Mouse (Mus musculus) stomach, postnatal 0 days (tissue): ENCODE measurements around the gene Tnfrsf25. TPM values are rescaled to one million over a fixed set of nuclear protein-coding genes. Genes with fewer than 3 reads are reported as not detected.

Source experiments
- ATAC-seq: fragments of 200-750 bp; cut with Nextera tagmentation; 2 replicates; pipeline ENCODE4 v1.8.0; 2017; ENCODE audit not compliant: low FRiP score, low TSS enrichment
- DNase-seq: peaks from one replicate; pipeline ENCODE4 v3.0.0-alpha.2; 2016; ENCODE audit warnings: low spot score
- H3K27ac ChIP-seq: fragments of 300-500 bp; sonication (generic); replicated peaks from 2 replicates; pipeline ENCODE4 v1.5.1; 2014; ENCODE audit warnings: mild to moderate bottlenecking, control low read depth
- H3K27me3 ChIP-seq: fragments of 300-500 bp; sonication (generic); 2 replicates; pipeline ENCODE4 v1.6.1; 2014; ENCODE audit warnings: low read length; ENCODE audit not compliant: control insufficient read depth, insufficient read depth
- H3K36me3 ChIP-seq: fragments of 300-500 bp; sonication (generic); 2 replicates; pipeline ENCODE4 v1.6.1; 2014; ENCODE audit warnings: low read length, mixed read lengths; ENCODE audit not compliant: control insufficient read depth, insufficient read depth
- H3K4me1 ChIP-seq: fragments of 300-500 bp; sonication (generic); replicated peaks from 2 replicates; pipeline ENCODE4 v1.6.1; 2014; ENCODE audit warnings: antibody characterized with exemption; ENCODE audit not compliant: control insufficient read depth, insufficient read depth
- H3K4me2 ChIP-seq: fragments of 300-500 bp; sonication (generic); replicated peaks from 2 replicates; pipeline ENCODE4 v1.6.1; 2014; ENCODE audit warnings: low read depth, mild to moderate bottlenecking, control low read depth, moderate library complexity
- H3K4me3 ChIP-seq: fragments of 300-500 bp; sonication (generic); 2 replicates; pipeline ENCODE4 v1.5.1; 2014; ENCODE audit warnings: low read depth, low read length, control low read depth
- H3K9ac ChIP-seq: fragments of 300-500 bp; sonication (generic); 2 replicates; pipeline ENCODE4 v1.6.1; 2014; ENCODE audit warnings: mild to moderate bottlenecking, low read length, control low read depth, mixed read lengths
- H3K9me3 ChIP-seq: fragments of 300-500 bp; sonication (generic); 2 replicates; pipeline ENCODE4 v1.6.1; 2016; ENCODE audit warnings: low read length; ENCODE audit not compliant: control insufficient read depth
- CTCF ChIP-seq: IDR thresholded peaks from 2 replicates; pipeline ENCODE4 v1.5.1; 2016; ENCODE audit warnings: antibody characterized with exemption, low read depth, mild to moderate bottlenecking, moderate library complexity
- EP300 ChIP-seq: optimal IDR thresholded peaks from 2 replicates; pipeline ENCODE3; 2016; ENCODE audit warnings: antibody characterized with exemption
- WGBS: fragments of 180-500 bp; shearing (Covaris S2); extraction: QIAGEN DNeasy Blood & Tissue Kit; methylation state at CpG from one replicate; pipeline ENCODE4 v1.1.7; 2014; 5-methylcytosine and 5-hydroxymethylcytosine counted together
- polyA plus RNA-seq: library from polyadenylated mRNA; unstranded; fragments of >200 nt; fragmentation: Nextera tagmentation; extraction: Ambion mirVana; gene quantifications from 2 replicates; pipeline ENCODE4 v1.2.1, GENCODE M21; 2015

Gene Tnfrsf25
- polyA plus RNA-seq, 1 experiment from 2014 or later = 0.49 TPM

DNA sequence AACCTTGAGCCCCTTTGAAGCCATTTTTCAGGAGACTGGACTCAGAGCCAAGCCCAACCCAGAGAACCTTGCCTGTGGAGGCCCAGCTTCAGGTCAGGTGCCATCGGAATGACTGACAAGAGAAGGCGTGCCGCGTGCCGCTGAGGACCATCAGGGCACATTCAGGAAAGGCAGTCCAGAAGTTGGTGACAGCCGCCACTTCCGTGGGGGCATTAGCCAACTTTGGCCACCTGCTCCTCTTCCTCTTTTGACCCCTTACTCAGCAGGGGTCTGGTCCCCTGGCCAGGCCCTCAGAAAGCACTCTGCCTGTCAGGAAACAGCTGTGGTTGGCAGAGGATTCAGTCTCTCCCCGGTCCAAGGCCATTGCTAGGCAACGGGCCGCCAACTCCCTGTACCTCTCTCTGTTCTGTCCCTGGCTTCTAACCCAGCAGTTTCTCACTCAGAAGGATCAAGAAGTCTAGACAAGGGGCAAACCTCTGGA, 43.6 kb upstream of the Tnfrsf25 start, which contains the start of gene Plekhg5:
Gene Plekhg5, plus strand, starts transcription at position 378 of the 481 bp plus-strand sequence.
- peak; percentile 28; the same call in 1 of the 2 replicates for ATAC-seq
- Histone ChIP-seq H3K27ac (no peak within 1 kb of the TSS), H3K27me3 (no peaks in the 10 kb centered on the region), H3K36me3 (no peaks in the 10 kb centered on the region), H3K9ac (no peak within 1 kb of the TSS), H3K4me2 (no peak within 1 kb of the TSS), H3K4me3 (no peak within 1 kb of the TSS), H3K9me3 (no peaks in the 10 kb centered on the region), H3K4me1 (no peaks in the 10 kb centered on the region)
- TF ChIP-seq CTCF (no peak), EP300 (no peak)
- DNase-seq = no peak
- 31% methylated on average over 10 of the region's 10 CpGs for WGBS

DNA sequence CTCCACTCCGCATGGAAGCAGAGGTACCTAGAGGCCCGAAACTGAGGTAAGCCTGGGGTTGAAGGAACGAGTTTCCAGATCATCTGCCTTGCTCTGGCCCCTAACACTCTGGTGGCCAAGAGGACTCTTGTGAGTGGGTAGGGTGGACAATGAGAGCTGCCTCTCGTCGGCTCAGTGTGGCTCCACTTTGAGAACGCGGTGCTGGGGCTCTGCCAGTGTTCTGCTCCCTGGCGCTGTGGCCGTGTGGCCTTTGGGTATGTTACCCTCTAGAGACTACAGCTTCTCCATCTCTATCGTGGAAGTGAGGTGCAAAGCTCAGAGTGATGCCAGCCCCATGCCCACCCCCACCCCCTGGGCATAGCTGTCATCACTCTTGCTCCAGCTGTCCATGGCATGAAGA, 43.1 kb upstream of the Tnfrsf25 start:
- no peak overlapping the region for H3K27ac ChIP-seq
- H3K9me3 ChIP-seq = no peaks in the 10 kb centered on the region
- H3K4me1 ChIP-seq = no peaks in the 10 kb centered on the region
- no peak overlapping the region for H3K9ac ChIP-seq
- no peak overlapping the region for H3K4me2 ChIP-seq
- no peak for ATAC-seq
- H3K4me3 ChIP-seq = no peak overlapping the region
- no peak for DNase-seq
- no peak for TF ChIP-seq CTCF
- no peak for TF ChIP-seq EP300
- 64% methylated on average over 10 of the region's 10 CpGs for WGBS
- H3K36me3 ChIP-seq = no peaks in the 10 kb centered on the region
- no peaks in the 10 kb centered on the region for H3K27me3 ChIP-seq

DNA sequence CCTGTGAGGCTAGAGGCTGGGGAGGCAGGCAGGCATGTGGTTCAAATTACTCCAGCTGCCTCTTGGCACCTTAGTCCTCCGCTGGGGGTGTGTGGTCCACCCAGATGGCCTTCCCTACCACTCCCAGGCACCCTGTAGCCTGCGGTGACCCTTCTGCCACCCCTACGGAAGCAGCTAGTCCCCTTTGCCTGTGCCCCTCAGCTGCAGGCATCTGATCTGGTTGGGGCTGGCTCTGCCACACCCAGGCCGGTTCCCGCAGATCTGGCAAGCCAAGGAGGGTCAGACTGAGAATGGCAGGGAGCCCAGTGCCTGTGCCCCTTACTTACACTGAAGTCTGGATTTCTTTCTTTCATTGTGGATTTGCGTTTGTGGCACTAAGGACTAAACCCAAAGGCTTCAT, 42.0 kb upstream of the Tnfrsf25 start:
- no peak overlapping the region for H3K4me2 ChIP-seq

DNA sequence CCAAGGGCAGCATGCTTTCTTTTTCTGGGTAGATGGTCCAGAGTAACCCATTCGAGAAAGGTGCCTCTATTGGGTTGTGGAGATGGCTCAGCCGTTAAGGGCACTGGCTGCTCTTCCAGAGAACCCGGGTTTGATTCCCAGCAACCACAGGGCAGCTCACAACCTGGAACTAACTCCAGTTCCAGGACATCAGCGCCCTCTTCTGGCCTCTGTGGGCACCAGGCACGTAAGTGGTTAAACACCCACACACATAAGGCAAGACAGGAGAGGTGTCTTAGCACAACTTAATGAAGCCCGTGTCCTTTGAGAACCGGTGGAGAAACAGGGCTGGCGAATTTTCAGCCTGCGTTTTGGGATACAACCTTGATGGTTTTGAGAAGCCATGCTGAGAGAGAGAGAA, 41.2 kb upstream of the Tnfrsf25 start:
- DNase-seq = no peak
- Histone ChIP-seq H3K27me3 (no peaks in the 10 kb centered on the region), H3K4me2 (no peak overlapping the region), H3K36me3 (no peaks in the 10 kb centered on the region), H3K4me1 (no peaks in the 10 kb centered on the region), H3K27ac (no peak overlapping the region), H3K9me3 (no peaks in the 10 kb centered on the region), H3K4me3 (no peak overlapping the region), H3K9ac (no peak overlapping the region)
- TF ChIP-seq EP300 = no peak
- TF ChIP-seq CTCF = peak; percentile 25; the same call in 1 of the 2 replicates
- no peak for ATAC-seq
- WGBS = 86% methylated on average over 9 of the region's 9 CpGs

More for the DNA sequence above, 42.0 kb upstream of the Tnfrsf25 start:
- TF ChIP-seq CTCF (no peak), EP300 (no peak)
- Histone ChIP-seq H3K36me3 (no peaks in the 10 kb centered on the region), H3K27ac (no peak overlapping the region), H3K4me1 (no peaks in the 10 kb centered on the region), H3K4me3 (no peak overlapping the region), H3K9me3 (no peaks in the 10 kb centered on the region), H3K9ac (no peak overlapping the region), H3K27me3 (no peaks in the 10 kb centered on the region)
- WGBS = 52% methylated on average over 6 of the region's 6 CpGs
- DNase-seq = peak; percentile 32
- 0 out of 2 replicates have a peak, but pooled peaks have one; percentile 6 for ATAC-seq

DNA sequence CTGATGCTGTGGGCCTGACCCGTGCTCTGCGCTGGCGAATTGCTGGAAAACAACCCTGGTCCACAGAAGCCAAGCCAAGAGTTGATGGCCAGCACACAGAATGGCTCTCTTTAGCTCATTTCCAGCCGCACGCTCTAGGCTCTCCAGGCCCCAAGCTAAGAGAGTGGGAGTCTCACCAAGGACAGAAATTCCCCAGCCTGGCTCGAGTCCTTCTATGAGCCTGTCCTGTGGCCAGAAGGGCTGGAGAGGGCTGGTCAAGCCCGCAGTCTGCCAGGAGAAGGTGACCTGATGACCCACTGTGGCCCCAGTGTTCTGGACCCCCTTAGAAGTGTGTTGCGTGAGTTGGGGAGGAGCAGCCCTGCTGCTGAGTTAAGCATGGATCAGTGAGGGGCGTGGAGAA, 38.5 kb upstream of the Tnfrsf25 start:
- WGBS = 86% methylated on average over 9 of the region's 9 CpGs
- H3K4me3 ChIP-seq = no peak overlapping the region
- no peaks in the 10 kb centered on the region for H3K4me1 ChIP-seq
- H3K27ac ChIP-seq = no peak overlapping the region
- no peak for ATAC-seq
- H3K36me3 ChIP-seq = no peaks in the 10 kb centered on the region
- H3K9ac ChIP-seq = no peak overlapping the region
- TF ChIP-seq CTCF (no peak), EP300 (no peak)
- no peaks in the 10 kb centered on the region for H3K9me3 ChIP-seq
- H3K27me3 ChIP-seq = no peaks in the 10 kb centered on the region
- H3K4me2 ChIP-seq = no peak overlapping the region
- no peak for DNase-seq

DNA sequence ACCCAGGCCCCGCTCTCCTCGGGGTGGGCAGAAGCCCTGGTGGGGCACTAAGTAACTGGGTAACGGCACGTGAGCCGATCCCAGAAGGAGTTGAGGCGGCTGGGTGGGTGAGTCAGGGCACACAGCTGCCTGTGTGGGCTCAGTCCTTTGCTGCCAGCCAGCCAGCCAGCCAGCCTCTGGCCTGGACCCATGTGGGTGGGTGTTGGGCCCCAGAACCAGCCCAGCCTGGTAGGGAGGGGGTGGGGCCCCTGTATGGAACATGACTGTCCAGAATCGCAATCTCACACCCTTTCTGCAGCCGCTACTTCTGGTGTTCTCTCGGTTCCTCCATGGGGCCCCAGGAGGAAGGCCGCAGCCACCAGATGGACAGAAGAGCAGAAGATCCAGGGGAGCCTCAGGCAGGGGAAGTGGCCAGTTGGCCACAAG, 37.6 kb upstream of the Tnfrsf25 start:
- Histone ChIP-seq H3K36me3 (no peaks in the 10 kb centered on the region), H3K9ac (no peak overlapping the region), H3K4me3 (no peak overlapping the region), H3K9me3 (no peaks in the 10 kb centered on the region), H3K4me2 (no peak overlapping the region), H3K27me3 (no peaks in the 10 kb centered on the region), H3K27ac (no peak overlapping the region), H3K4me1 (no peaks in the 10 kb centered on the region)
- no peak for DNase-seq
- peak; percentile 38; the same call in 1 of the 2 replicates for ATAC-seq
- 83% methylated on average over 10 of the region's 10 CpGs for WGBS
- TF ChIP-seq EP300 (no peak), CTCF (no peak)
